ENCODE assay signal across 20 mouse cellular contexts in the genomic region with DNA sequence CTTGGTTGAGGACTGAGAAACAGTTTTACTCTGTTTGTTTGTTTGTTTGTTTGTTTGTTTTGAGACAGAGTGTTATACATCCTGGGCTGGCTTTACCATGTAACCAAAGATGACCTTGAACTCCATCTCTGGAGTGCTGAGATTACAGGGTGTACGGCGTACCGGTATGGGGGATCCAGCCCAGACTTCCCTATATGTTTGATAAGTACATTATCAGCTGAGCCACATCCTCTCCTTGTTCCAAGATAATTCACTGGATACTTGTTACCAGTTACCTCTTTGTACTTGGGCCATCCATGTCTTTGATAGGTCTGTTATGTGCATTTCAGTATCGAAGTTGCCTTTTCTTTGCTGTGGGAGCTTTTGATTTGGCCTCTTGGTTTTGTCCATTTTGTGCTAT. TPM values are rescaled to one million over a fixed set of nuclear protein-coding genes. Genes with fewer than 3 reads are reported as not detected.
"Had no signal": no experiment of that assay in that cellular context is flagged by ENCODE, and none has a peak within 500 bp of the region (broad histone marks: within the 10 kb centered on the region; RNA-seq: fewer than 3 reads in every experiment).

No protein-coding gene starts in this region.

- H3K4me1 ChIP-seq: neural tube, embryonic 13.5 days; neural tube, embryonic 15.5 days; stomach, embryonic 15.5 days had no signal

- H3K27me3 ChIP-seq: neural tube, embryonic 13.5 days; neural tube, embryonic 15.5 days; stomach, embryonic 15.5 days had no signal

- DNase-seq: retina, postnatal 1 day; right cerebral cortex, adult 18-20 months; right cerebral cortex, postnatal 14 days; right cerebral cortex, postnatal 25 days; right cerebral cortex, postnatal 4 days; spleen, adult 18-20 months; thymus, adult 18-20 months; thymus, adult 2 months; thymus, postnatal 14 days; thymus, postnatal 25 days; thymus, postnatal 36 days; thymus, postnatal 4 days had no signal

- H3K4me3 ChIP-seq: neural tube, embryonic 13.5 days; neural tube, embryonic 15.5 days; stomach, embryonic 15.5 days had no signal

- H3K9me3 ChIP-seq: neural tube, embryonic 13.5 days; neural tube, embryonic 15.5 days; stomach, embryonic 15.5 days had no signal

- H3K27ac ChIP-seq: neural tube, embryonic 13.5 days; neural tube, embryonic 15.5 days; stomach, embryonic 15.5 days; stomach, postnatal 0 days had no signal

- H3K9ac ChIP-seq: neural tube, embryonic 13.5 days; neural tube, embryonic 15.5 days; stomach, embryonic 15.5 days had no signal

- H3K4me2 ChIP-seq: neural tube, embryonic 13.5 days; neural tube, embryonic 15.5 days; stomach, embryonic 15.5 days had no signal

RNA-seq across cellular contexts. Expression of gene Hrh3, which starts 28.9 kb away (rescaled TPM):
- total RNA-seq: neutrophil, adult 5-6 weeks had no signal
- polyA plus RNA-seq: spleen, adult 2 months; stomach, embryonic 14.5 days; stomach, embryonic 16.5 days; stomach, postnatal 0 days had no signal
